Mouse (Mus musculus): ENCODE data around the gene Rsrc2.

- TF ChIP-seq CTCF (IDR thresholded peaks at IDR 0.05) (no peak), EP300 (IDR thresholded peaks at IDR 0.05) (no peak)
These were observed 32.6 kb upstream of the Rsrc2 start for GRCm38 (mm10) chr5:123781864-123782263.

Measured in lung, postnatal 0 days (tissue).